Mouse (Mus musculus) C2C12 (cell line): ENCODE measurements around the gene Aff1.

Source experiments
- CEBPB ChIP-seq: IDR thresholded peaks from one replicate; pipeline ENCODE4 v1.6.1; 2011; ENCODE audit warnings: low read depth, mild to moderate bottlenecking, control low read depth, moderate library complexity
- CTCF ChIP-seq: IDR thresholded peaks from one replicate; pipeline ENCODE4 v1.5.1; 2011; ENCODE audit not compliant: control insufficient read depth, insufficient read depth, insufficient read length
- MAX ChIP-seq: IDR thresholded peaks from one replicate; pipeline ENCODE4 v1.6.1; 2011; ENCODE audit warnings: mild to moderate bottlenecking, control low read depth
- MYOG ChIP-seq: IDR thresholded peaks from one replicate; pipeline ENCODE4 v1.6.1; 2011; ENCODE audit not compliant: control insufficient read depth, insufficient read length; ENCODE audit errors: extremely low read depth
- USF1 ChIP-seq: IDR thresholded peaks from one replicate; pipeline ENCODE4 v1.6.1; 2011; ENCODE audit warnings: low read depth, mild to moderate bottlenecking, control low read depth, moderate library complexity

DNA sequence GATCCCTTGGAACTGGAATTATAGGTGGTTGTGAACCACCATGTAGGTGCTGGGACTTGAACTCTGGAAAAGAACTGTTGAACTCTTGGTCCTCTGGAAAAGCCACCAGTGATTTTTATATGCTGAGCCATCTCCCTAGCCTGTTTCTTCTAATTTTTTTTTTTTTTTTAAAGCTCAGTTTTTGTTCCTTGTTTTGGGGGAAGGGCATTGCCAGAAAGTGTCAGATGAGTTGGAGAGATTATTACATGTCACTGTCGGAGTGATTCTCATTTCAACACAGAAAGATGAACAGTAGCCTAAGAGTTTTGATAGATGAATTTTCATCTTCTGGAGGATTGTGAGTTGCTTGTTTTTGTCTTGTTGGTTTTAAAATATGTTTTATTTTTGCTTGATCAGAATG is 127.5 kb downstream of the Aff1 start:
- TF ChIP-seq CTCF, result no peak
- no peak for TF ChIP-seq USF1
- no peak for TF ChIP-seq MYOG
- no peak for TF ChIP-seq MAX
- no peak for TF ChIP-seq CEBPB
